Mouse (Mus musculus): ENCODE measurements around the gene Marveld3. TPM values are rescaled to one million over a fixed set of nuclear protein-coding genes. Genes with fewer than 3 reads are reported as not detected.

The Marveld3 gene
- polyA plus RNA-seq, 1 experiment from 2014 or later, result 1.3 TPM

GRCm38 (mm10) chr8:109958036-109958655, 3.9 kb downstream of the Marveld3 start:
- H3K4me3 ChIP-seq (ENCODE audit: low read depth, low read length), result no peak overlapping the region
- WGBS, result 29% methylated on average over 9 of the region's 12 CpGs
- no peak overlapping the region for H3K4me2 ChIP-seq (ENCODE audit: low read length)
- H3K9ac ChIP-seq (ENCODE audit: low read length), result no peak overlapping the region
- DNase-seq (ENCODE audit: low spot score) (no peak), ATAC-seq (no peak)
- peaks cover 14% of the 10 kb centered on the region for H3K4me1 ChIP-seq (ENCODE audit: control insufficient read depth, insufficient read depth, low read length)
- H3K27me3 ChIP-seq (replicated peaks; ENCODE audit: control insufficient read depth, insufficient read depth, low read length), result peaks cover 10% of the 10 kb centered on the region; the same call in 1 of the 2 replicates
- no peaks in the 10 kb centered on the region for H3K36me3 ChIP-seq (ENCODE audit: control insufficient read depth, insufficient read depth, low read length)
- no peak overlapping the region for H3K27ac ChIP-seq (ENCODE audit: low read depth, low read length)
- H3K9me3 ChIP-seq (replicated peaks; ENCODE audit: control insufficient read depth, low read length), result no peaks in the 10 kb centered on the region

GRCm38 (mm10) chr8:109957167-109958028, 4.6 kb downstream of the Marveld3 start:
- H3K4me2 ChIP-seq (ENCODE audit: low read length), result peak overlapping the region; percentile 31
- H3K9me3 ChIP-seq (replicated peaks; ENCODE audit: control insufficient read depth, low read length), result no peaks in the 10 kb centered on the region
- 2% methylated on average over 16 of the region's 16 CpGs for WGBS
- H3K27ac ChIP-seq (ENCODE audit: low read depth, low read length), result no peak overlapping the region
- no peak overlapping the region; the same call in 1 of the 2 replicates for H3K9ac ChIP-seq (ENCODE audit: low read length)
- ATAC-seq (peak; percentile 46), DNase-seq (ENCODE audit: low spot score) (peak; percentile 77)
- no peaks in the 10 kb centered on the region for H3K36me3 ChIP-seq (ENCODE audit: control insufficient read depth, insufficient read depth, low read length)
- peaks cover 7% of the 10 kb centered on the region; the same call in 1 of the 2 replicates for H3K27me3 ChIP-seq (replicated peaks; ENCODE audit: control insufficient read depth, insufficient read depth, low read length)
- H3K4me3 ChIP-seq (ENCODE audit: low read depth, low read length), result no peak overlapping the region
- peaks cover 14% of the 10 kb centered on the region for H3K4me1 ChIP-seq (ENCODE audit: control insufficient read depth, insufficient read depth, low read length)

GRCm38 (mm10) chr8:109954486-109954948, 7.5 kb downstream of the Marveld3 start:
- H3K9me3 ChIP-seq (replicated peaks; ENCODE audit: control insufficient read depth, low read length), result no peaks in the 10 kb centered on the region
- no peak overlapping the region for H3K4me2 ChIP-seq (ENCODE audit: low read length)
- 37% methylated on average over 13 of the region's 13 CpGs for WGBS
- no peaks in the 10 kb centered on the region for H3K36me3 ChIP-seq (ENCODE audit: control insufficient read depth, insufficient read depth, low read length)
- DNase-seq (ENCODE audit: low spot score), result peak; percentile 78
- peak overlapping the region; percentile 39; the same call in 1 of the 2 replicates for H3K27ac ChIP-seq (ENCODE audit: low read depth, low read length)
- peaks cover 11% of the 10 kb centered on the region for H3K4me1 ChIP-seq (ENCODE audit: control insufficient read depth, insufficient read depth, low read length)
- peak; percentile 60 for ATAC-seq
- H3K9ac ChIP-seq (ENCODE audit: low read length), result no peak overlapping the region; the same call in 1 of the 2 replicates
- H3K4me3 ChIP-seq (ENCODE audit: low read depth, low read length), result no peak overlapping the region
- H3K27me3 ChIP-seq (replicated peaks; ENCODE audit: control insufficient read depth, insufficient read depth, low read length), result no peaks in the 10 kb centered on the region

- Histone ChIP-seq H3K4me3 (ENCODE audit: low read depth, low read length) (no peak overlapping the region), H3K4me2 (ENCODE audit: low read length) (no peak overlapping the region), H3K27me3 (replicated peaks; ENCODE audit: control insufficient read depth, insufficient read depth, low read length) (no peaks in the 10 kb centered on the region), H3K9me3 (replicated peaks; ENCODE audit: control insufficient read depth, low read length) (no peaks in the 10 kb centered on the region), H3K9ac (ENCODE audit: low read length) (no peak overlapping the region), H3K36me3 (ENCODE audit: control insufficient read depth, insufficient read depth, low read length) (no peaks in the 10 kb centered on the region), H3K27ac (ENCODE audit: low read depth, low read length) (no peak overlapping the region), H3K4me1 (ENCODE audit: control insufficient read depth, insufficient read depth, low read length) (peaks cover 5% of the 10 kb centered on the region)
- 77% methylated on average over 7 of the region's 7 CpGs for WGBS
- no peak for DNase-seq (ENCODE audit: low spot score)
- no peak for ATAC-seq
These were observed 9.8 kb downstream of the Marveld3 start for GRCm38 (mm10) chr8:109952171-109952570.

GRCm38 (mm10) chr8:109948285-109948564, 13.8 kb downstream of the Marveld3 start:
- Histone ChIP-seq H3K4me2 (ENCODE audit: low read length) (peak overlapping the region; percentile 65), H3K27me3 (replicated peaks; ENCODE audit: control insufficient read depth, insufficient read depth, low read length) (no peaks in the 10 kb centered on the region), H3K9me3 (replicated peaks; ENCODE audit: control insufficient read depth, low read length) (no peaks in the 10 kb centered on the region), H3K4me3 (ENCODE audit: low read depth, low read length) (peak overlapping the region; percentile 33), H3K9ac (ENCODE audit: low read length) (peak overlapping the region; percentile 59), H3K27ac (ENCODE audit: low read depth, low read length) (peak overlapping the region; percentile 48; the same call in 1 of the 2 replicates), H3K4me1 (ENCODE audit: control insufficient read depth, insufficient read depth, low read length) (peaks cover 5% of the 10 kb centered on the region; the same call in 1 of the 2 replicates), H3K36me3 (ENCODE audit: control insufficient read depth, insufficient read depth, low read length) (0 out of 2 replicates have a peak, but pooled peaks cover 3% of the 10 kb centered on the region)
- DNase-seq (ENCODE audit: low spot score) (no peak), ATAC-seq (peak; percentile 35; the same call in 1 of the 2 replicates)
- 4% methylated on average over 19 of the region's 19 CpGs for WGBS

- Histone ChIP-seq H3K9ac (ENCODE audit: low read length) (peak overlapping the region; percentile 59), H3K27me3 (replicated peaks; ENCODE audit: control insufficient read depth, insufficient read depth, low read length) (no peaks in the 10 kb centered on the region), H3K4me1 (ENCODE audit: control insufficient read depth, insufficient read depth, low read length) (peaks cover 5% of the 10 kb centered on the region; the same call in 1 of the 2 replicates), H3K4me3 (ENCODE audit: low read depth, low read length) (peak overlapping the region; percentile 33), H3K27ac (ENCODE audit: low read depth, low read length) (peak overlapping the region; percentile 48; the same call in 1 of the 2 replicates), H3K36me3 (ENCODE audit: control insufficient read depth, insufficient read depth, low read length) (0 out of 2 replicates have a peak, but pooled peaks cover 7% of the 10 kb centered on the region), H3K9me3 (replicated peaks; ENCODE audit: control insufficient read depth, low read length) (no peaks in the 10 kb centered on the region), H3K4me2 (ENCODE audit: low read length) (peak overlapping the region; percentile 65)
- 2% methylated on average over 26 of the region's 26 CpGs for WGBS
- peak; percentile 70 for ATAC-seq
- DNase-seq (ENCODE audit: low spot score), result peak; percentile 75
These were observed 14.3 kb downstream of the Marveld3 start for GRCm38 (mm10) chr8:109947447-109948284.

GRCm38 (mm10) chr8:109946272-109946671, 15.7 kb downstream of the Marveld3 start:
- Histone ChIP-seq H3K27me3 (replicated peaks; ENCODE audit: control insufficient read depth, insufficient read depth, low read length) (no peaks in the 10 kb centered on the region), H3K27ac (ENCODE audit: low read depth, low read length) (no peak overlapping the region), H3K36me3 (ENCODE audit: control insufficient read depth, insufficient read depth, low read length) (peaks cover 12% of the 10 kb centered on the region; the same call in 1 of the 2 replicates), H3K4me1 (ENCODE audit: control insufficient read depth, insufficient read depth, low read length) (peaks cover 4% of the 10 kb centered on the region; the same call in 1 of the 2 replicates), H3K9me3 (replicated peaks; ENCODE audit: control insufficient read depth, low read length) (no peaks in the 10 kb centered on the region), H3K4me2 (ENCODE audit: low read length) (no peak overlapping the region), H3K9ac (ENCODE audit: low read length) (no peak overlapping the region), H3K4me3 (ENCODE audit: low read depth, low read length) (no peak overlapping the region)
- DNase-seq (ENCODE audit: low spot score) (no peak), ATAC-seq (no peak)
- 87% methylated on average over 7 of the region's 7 CpGs for WGBS

- Histone ChIP-seq H3K4me2 (ENCODE audit: low read length) (no peak overlapping the region), H3K4me1 (ENCODE audit: control insufficient read depth, insufficient read depth, low read length) (peaks cover 3% of the 10 kb centered on the region; the same call in 1 of the 2 replicates), H3K27ac (ENCODE audit: low read depth, low read length) (no peak overlapping the region), H3K4me3 (ENCODE audit: low read depth, low read length) (no peak overlapping the region), H3K9ac (ENCODE audit: low read length) (no peak overlapping the region), H3K36me3 (ENCODE audit: control insufficient read depth, insufficient read depth, low read length) (peaks cover 17% of the 10 kb centered on the region), H3K9me3 (replicated peaks; ENCODE audit: control insufficient read depth, low read length) (no peaks in the 10 kb centered on the region), H3K27me3 (replicated peaks; ENCODE audit: control insufficient read depth, insufficient read depth, low read length) (no peaks in the 10 kb centered on the region)
- no peak for ATAC-seq
- no peak for DNase-seq (ENCODE audit: low spot score)
- WGBS, result 85% methylated on average over 7 of the region's 7 CpGs
These were observed 16.3 kb downstream of the Marveld3 start for GRCm38 (mm10) chr8:109945694-109946093.
